Mouse (Mus musculus) liver, adult 2 months (tissue): ENCODE measurements around the gene Trem3.

Source experiments
- CTCF ChIP-seq: fragments of 200-500 bp; IDR thresholded peaks from 2 replicates; pipeline ENCODE4 v1.5.1; 2011; ENCODE audit warnings: low read depth, low read length, control low read depth
- POLR2A ChIP-seq: fragments of 200-500 bp; IDR thresholded peaks from 2 replicates; pipeline ENCODE4 v1.6.1; 2011; ENCODE audit warnings: low read length, control low read depth; ENCODE audit not compliant: insufficient read depth; ENCODE audit errors: extremely low read depth

DNA sequence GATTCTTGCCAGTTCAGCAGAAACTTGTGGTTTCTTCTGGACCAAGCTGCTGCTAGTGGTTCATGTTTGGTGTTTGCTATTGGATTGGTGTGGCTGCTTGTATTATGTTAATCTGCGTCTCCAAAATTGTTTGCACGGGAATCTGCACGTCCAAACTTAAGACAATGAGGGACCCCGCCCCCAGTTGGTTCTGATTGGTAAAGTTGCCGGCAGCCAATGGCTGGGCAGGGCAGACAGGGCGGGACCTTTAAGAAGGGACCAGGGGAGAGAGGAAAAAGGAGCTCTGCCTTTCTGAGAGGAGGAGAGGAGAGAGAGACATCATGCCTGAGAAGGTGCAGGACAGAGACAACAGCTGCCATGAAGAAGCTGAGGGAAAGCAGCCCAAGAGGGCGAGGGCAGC lies 28.2 kb downstream of the Trem3 start:
- TF ChIP-seq POLR2A, result no peak
- no peak for TF ChIP-seq CTCF
